Mouse (Mus musculus) G1E (cell line): ENCODE measurements at regions not wholly inside any gene's neighbourhood (a gene's known extent, or its start where the extent isn't known, plus 50 kb on each side); places are given as distances from the start of the nearest gene placed in this dataset.

Experiments
- CTCF ChIP-seq: IDR thresholded peaks from 2 replicates; pipeline ENCODE4 v1.5.1; 2012; ENCODE audit warnings: low read depth, low read length, inconsistent platforms, mixed read lengths
- GATA1 ChIP-seq: IDR thresholded peaks from 2 replicates; pipeline ENCODE4 v1.6.1; 2012; ENCODE audit warnings: borderline replicate concordance, low read length, inconsistent platforms, mixed read lengths
- POLR2AphosphoS5 ChIP-seq: IDR thresholded peaks from 2 replicates; pipeline ENCODE4 v1.6.1; 2012; ENCODE audit warnings: low read depth, low read length, inconsistent platforms; ENCODE audit not compliant: insufficient replicate concordance
- TAL1 ChIP-seq: conservative IDR thresholded peaks from 2 replicates; pipeline ENCODE4 v1.6.1; 2012; ENCODE audit warnings: low read depth, low read length, inconsistent platforms, mixed read lengths

DNA sequence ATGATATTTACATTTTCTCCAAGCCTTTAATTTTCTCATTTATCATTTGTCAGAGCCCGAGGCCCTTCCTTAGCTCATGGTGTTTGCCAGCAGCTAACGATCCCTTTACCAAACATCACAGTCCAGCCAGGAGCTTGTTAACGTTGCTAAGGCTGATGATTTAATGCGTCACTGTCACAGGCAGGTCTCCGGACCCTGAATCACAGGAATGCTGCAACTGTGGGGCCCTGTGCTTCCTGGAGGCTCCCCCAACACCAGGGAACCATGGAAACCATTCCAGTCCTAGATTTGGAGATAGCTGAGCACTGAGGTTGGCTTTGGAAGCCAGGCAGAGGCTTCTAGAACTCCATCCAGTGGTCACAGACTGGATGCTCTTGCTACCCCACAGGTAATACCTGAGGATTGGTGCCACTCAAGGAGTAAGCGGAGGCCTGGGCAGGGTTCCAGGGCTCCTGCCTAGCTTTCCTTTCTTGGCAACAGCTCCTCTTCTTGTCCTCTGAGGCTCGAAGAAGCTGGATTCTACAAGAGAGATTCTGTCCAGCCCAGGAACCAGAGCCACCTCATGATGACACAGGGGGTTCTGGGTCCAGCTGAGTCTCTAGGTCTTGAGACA lies 94.0 kb upstream of the Sulf2 start:
- TF ChIP-seq GATA1 (no peak), CTCF (no peak), TAL1 (no peak), POLR2AphosphoS5 (no peak)
